Mouse (Mus musculus) effector memory CD4-positive, alpha-beta T cell, adult 5 months (primary cell): ENCODE measurements around the gene Aqp12. TPM values are rescaled to one million over a fixed set of nuclear protein-coding genes. Genes with fewer than 3 reads are reported as not detected.

Source experiments
- polyA plus RNA-seq: library from polyadenylated mRNA; unstranded; fragments of 100-300 nt; shearing (Covaris generic); gene quantifications from one replicate; pipeline ENCODE4 v1.2.1, GENCODE M21; 2017

Gene Aqp12
- polyA plus RNA-seq = not detected

GRCm38 (mm10) chr1:93006061-93006460, at the start of gene Aqp12:
Gene Aqp12, plus strand, starts transcription at chr1:93006334.

Other genes starting within 250 kb of the Aqp12 start
- gene Gpc1, start 174.7 kb upstream of the Aqp12 start, polyA plus RNA-seq = 15.8 TPM
- 0.19 TPM for gene Ankmy1, start 103.4 kb upstream of the Aqp12 start, polyA plus RNA-seq
- 5.4 TPM for gene Dusp28, start 99.4 kb upstream of the Aqp12 start, polyA plus RNA-seq
- gene Rnpepl1, start 95.6 kb upstream of the Aqp12 start, polyA plus RNA-seq = 83.4 TPM
- gene Capn10, start 72.0 kb upstream of the Aqp12 start, polyA plus RNA-seq = 7.4 TPM
- gene Gpr35, start 55.5 kb upstream of the Aqp12 start, polyA plus RNA-seq = 0.57 TPM
- gene Kif1a, start 95.6 kb downstream of the Aqp12 start, polyA plus RNA-seq = not detected
- not detected for gene Agxt, start 128.9 kb downstream of the Aqp12 start, polyA plus RNA-seq
- not detected for gene 2310007B03Rik, start 154.6 kb downstream of the Aqp12 start, polyA plus RNA-seq
- gene Crocc2, start 162.4 kb downstream of the Aqp12 start, polyA plus RNA-seq = 0.05 TPM
- gene Sned1, start 229.5 kb downstream of the Aqp12 start, polyA plus RNA-seq = not detected